Mouse (Mus musculus) activated CD4-positive, CD25-positive, alpha-beta regulatory T cell, adult 4 months (primary cell): ENCODE measurements around the gene Ccdc81. TPM values are rescaled to one million over a fixed set of nuclear protein-coding genes. Genes with fewer than 3 reads are reported as not detected.
A peak's percentile ranks its signal among the peaks of the same experiment; 100 is the strongest.

Experiments
- ATAC-seq: one replicate; pipeline ENCODE4 v1.8.0; 2017
- polyA plus RNA-seq, 2 experiments: library from polyadenylated mRNA; unstranded; fragments of 100-300 nt; shearing (Covaris generic); gene quantifications; one replicate each; pipeline ENCODE4 v1.2.1; 2017

Ccdc81 gene
- polyA plus RNA-seq, 2 experiments from 2014 or later: not detected

DNA sequence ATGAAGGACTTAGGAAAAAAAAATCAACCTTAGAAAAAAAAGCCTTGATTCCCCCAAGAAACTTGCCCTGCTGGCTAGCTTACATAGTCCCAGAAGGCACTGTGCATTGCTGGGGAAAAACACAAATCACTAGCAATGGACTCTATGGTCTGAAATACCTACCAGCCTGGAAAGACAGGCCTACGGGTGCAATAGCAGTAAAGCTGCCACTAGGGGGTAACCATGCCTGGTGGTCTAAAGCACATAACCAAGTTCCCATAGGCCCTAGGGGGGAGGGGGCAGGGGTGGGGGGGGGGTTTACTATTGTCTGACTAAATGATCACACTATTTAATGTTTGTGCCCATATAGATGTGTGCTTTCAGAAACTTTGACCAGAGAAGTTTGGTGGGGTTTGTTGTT, 38.7 kb downstream of the Ccdc81 start:
- no peak for ATAC-seq

DNA sequence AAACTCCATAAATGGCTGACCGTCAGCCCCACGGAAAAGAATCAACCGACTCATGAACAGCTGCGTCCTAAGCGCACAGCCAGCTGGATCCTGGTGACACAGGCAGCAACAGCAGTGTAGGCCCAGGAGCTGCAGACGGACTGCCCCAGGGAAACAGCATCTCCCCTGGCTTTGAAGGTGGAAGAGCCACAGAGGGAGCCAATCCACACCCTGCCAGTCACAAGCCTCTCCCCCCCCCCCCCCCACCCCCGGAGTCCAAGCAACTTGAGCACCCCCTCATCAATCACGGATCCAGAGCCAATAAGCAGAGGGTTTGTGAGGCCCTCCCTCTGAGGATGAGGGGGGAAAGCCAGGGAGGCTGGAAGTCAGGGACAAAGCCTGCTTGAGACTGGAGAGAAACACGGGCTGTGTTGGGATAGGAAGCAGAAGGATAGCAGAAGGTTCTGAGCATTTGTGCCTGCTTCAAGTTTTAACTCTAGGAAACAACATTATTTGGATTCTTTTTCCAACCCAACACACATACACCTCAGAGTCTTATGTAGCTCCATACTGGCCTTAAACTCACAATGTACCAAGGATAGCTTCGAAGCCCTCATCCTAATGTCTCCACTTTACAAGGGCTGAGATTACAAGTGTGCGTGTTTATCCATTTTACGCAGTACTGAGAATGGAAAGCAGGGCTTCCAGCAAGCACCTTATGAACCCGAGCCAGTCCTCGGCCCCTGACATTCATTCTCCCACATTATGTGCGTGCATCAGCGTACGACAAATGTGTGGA, 46.8 kb downstream of the Ccdc81 start:
- no peak for ATAC-seq

DNA sequence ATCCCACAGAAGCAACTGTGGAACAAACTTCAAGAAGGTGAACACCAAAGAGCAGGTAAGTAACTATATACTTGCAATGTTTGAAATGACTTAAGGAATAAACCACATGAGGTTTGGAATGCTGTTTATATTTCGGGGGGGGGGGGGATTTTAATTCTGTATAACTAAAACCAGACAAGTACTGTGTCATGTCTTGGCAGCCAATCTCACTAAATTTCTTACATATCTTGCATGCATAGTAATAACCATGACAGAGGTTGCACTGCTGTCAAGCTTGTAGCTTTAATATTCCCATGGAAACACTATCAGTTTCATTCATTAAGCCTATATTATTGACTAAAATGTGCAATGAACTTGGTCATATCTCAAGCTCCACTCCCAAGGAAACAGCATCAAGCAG, 48.2 kb downstream of the Ccdc81 start:
- no peak for ATAC-seq

- ATAC-seq: no peak
Measured at GRCm38 (mm10) chr7:89853131-89853530, 50.3 kb downstream of the Ccdc81 start.

- no peak for ATAC-seq
Measured at GRCm38 (mm10) chr7:89852158-89853095, 51.0 kb downstream of the Ccdc81 start.

DNA sequence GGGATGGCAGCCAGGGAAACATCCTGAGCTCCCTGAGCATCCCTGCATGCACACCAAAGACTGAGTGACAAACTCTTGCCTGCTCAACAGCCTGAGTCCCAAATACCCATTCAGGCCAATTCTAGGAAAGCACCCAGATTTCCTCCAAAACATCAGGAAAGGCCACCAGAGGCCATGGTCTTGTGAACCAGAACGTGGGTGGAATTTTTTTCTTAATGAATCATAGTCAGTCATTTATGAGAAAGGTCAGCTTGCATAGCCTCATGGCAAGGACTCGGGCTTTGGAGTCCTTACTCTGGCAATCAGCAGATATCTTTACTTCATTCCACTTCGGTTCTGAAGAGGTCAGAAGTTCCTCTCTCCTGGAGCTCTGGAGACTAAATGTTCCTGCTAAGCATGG, 52.9 kb downstream of the Ccdc81 start:
- ATAC-seq: no peak

DNA sequence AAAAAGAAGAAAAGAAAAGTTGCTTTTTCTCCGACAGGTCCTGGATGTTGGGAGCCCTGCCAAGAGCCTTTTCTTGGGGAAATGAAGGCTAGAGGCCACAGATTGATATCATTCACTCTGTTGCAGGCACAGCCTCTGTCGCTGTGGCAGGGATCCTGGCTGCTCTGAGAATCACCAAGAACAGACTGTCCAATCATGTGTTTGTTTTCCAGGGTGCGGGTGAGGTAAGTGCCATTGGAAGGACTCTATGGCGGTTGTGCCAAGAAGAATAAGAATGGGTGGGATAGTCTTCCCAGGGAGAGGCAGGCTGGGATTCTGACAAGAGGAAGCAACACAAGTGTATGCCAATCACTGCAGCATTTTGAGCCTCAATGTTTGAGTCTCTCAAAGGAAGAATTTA, 57.8 kb downstream of the Ccdc81 start:
- ATAC-seq: no peak

GRCm38 (mm10) chr7:89843533-89843932, 59.9 kb downstream of the Ccdc81 start:
- ATAC-seq: peak; percentile 46

DNA sequence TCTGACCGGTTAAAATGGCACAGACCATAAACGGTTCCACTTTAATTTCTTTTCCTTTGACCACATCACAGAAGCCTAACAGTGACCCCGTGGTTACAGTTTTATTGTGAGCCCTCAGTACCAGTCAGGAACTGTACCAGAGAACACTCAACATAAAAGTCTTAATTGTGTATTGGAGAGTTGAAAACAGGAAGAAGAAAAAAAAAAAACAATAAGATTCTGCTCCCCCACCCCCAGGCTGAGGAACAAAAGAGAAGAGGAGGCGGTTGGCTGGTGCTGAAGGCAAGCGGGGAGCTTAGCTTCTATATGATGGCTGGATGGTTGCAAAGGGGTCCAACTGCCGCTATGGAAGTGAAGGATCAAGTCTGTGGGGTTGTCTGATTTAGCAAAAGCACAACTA, 60.3 kb downstream of the Ccdc81 start:
- no peak for ATAC-seq

DNA sequence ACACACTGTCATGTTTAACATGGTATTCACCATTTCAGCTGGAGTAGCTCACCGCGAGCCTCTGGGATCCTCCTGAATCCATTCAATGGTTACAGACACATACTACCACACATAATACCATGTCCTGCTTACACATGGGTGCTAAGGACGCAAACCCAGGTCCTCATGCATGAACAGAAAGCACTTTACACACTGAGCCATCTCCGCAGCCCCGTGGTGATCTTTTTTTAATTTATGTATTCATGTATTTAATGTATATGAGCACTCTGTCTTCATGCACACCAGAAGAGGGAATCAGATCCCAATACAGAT, 61.1 kb downstream of the Ccdc81 start:
- no peak for ATAC-seq

- ATAC-seq: no peak
Measured at GRCm38 (mm10) chr7:89841670-89842403, 61.6 kb downstream of the Ccdc81 start.

GRCm38 (mm10) chr7:89839721-89840120, 63.7 kb downstream of the Ccdc81 start:
- no peak for ATAC-seq

GRCm38 (mm10) chr7:89837841-89838240, 65.6 kb downstream of the Ccdc81 start:
- ATAC-seq: no peak

DNA sequence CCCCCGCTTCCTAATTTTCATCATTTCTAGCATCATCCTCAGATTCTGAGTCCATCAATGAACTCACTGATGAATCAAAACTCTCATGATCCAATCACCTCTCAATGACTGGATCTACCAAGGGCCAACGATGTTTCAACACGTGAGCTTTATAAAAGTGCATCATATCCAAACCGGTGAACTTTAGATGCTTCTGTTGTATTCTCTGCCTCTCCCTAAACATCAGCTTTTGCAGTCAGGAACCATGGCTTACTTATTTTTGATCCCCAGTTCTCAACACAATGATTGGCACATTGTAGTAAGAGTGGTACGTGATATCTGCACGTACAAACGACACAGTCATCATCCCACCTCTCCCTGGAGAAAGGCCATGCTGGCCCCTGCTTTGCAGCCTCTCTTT, 66.8 kb downstream of the Ccdc81 start:
- no peak for ATAC-seq

- no peak for ATAC-seq
Measured at GRCm38 (mm10) chr7:89835566-89835965, 67.9 kb downstream of the Ccdc81 start.

GRCm38 (mm10) chr7:89833521-89833920, 69.9 kb downstream of the Ccdc81 start:
- no peak for ATAC-seq

DNA sequence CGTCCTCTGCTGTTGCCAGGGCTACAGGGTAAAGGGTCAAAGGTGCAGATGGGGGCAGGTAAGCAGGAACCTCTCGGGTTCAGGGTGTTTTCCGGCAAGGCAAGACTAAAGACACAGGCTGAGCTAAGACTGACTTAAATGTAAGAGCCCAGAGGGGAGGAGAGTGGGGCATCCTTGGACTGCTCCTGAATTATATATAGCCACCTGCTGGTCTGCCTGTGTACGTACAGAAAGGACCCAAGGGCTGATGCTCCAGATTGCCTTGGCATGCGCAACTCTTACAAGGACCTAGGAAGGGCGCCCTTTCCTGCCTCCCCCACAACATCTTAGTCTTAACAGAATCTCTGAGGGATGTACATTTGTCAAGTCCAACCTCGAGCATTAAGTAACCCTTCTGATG, 74.2 kb downstream of the Ccdc81 start:
- no peak for ATAC-seq

GRCm38 (mm10) chr7:89828436-89829065, 74.9 kb downstream of the Ccdc81 start:
- ATAC-seq: no peak
